Mouse (Mus musculus) heart, embryonic 14.5 days (tissue): ENCODE data around the gene Hcrtr1. TPM values are rescaled to one million over a fixed set of nuclear protein-coding genes. Genes with fewer than 3 reads are reported as not detected.

Source experiments
- ATAC-seq: fragments of 200-750 bp; cut with Nextera tagmentation; 2 replicates; pipeline ENCODE4 v1.8.0; 2017; ENCODE audit warnings: low read depth, moderate TSS enrichment; ENCODE audit not compliant: insufficient number of reproducible peaks, insufficient read depth, low FRiP score
- H3K27ac ChIP-seq, 2 experiments: fragments of 200-500 bp in 1 of 2; fragments of 300-500 bp in 1 of 2; sonication (generic) in 1 of 2; replicated peaks in 1 of 2; 2 replicates each; pipeline ENCODE4 v1.5.1; 2012 to 2014; ENCODE audit warnings: low read depth in 2 of 2, low read length in 2 of 2, control low read depth in 1 of 2, mild to moderate bottlenecking in 1 of 2, mixed read lengths in 1 of 2; ENCODE audit not compliant: control insufficient read depth in 1 of 2, insufficient read depth in 1 of 2
- H3K27me3 ChIP-seq: fragments of 300-500 bp; sonication (generic); 2 replicates; pipeline ENCODE4 v1.6.1; 2014; ENCODE audit warnings: mild to moderate bottlenecking, low read length, control low read depth; ENCODE audit not compliant: control insufficient read depth, insufficient read depth
- H3K36me3 ChIP-seq: fragments of 300-500 bp; sonication (generic); 2 replicates; pipeline ENCODE4 v1.6.1; 2014; ENCODE audit warnings: mild to moderate bottlenecking, control low read depth, low read length, mixed read lengths; ENCODE audit not compliant: control insufficient read depth, insufficient read depth
- H3K4me1 ChIP-seq, 2 experiments: fragments of 200-500 bp in 1 of 2; fragments of 300-500 bp in 1 of 2; sonication (generic) in 1 of 2; 2 replicates each; pipeline ENCODE4 v1.6.1; 2012 to 2014; ENCODE audit warnings: low read length in 2 of 2, control low read depth in 1 of 2, mixed read lengths in 1 of 2; ENCODE audit not compliant: control insufficient read depth in 2 of 2, insufficient read depth in 2 of 2
- H3K4me2 ChIP-seq: fragments of 300-500 bp; sonication (generic); 2 replicates; pipeline ENCODE4 v1.6.1; 2014; ENCODE audit warnings: mild to moderate bottlenecking, low read length
- H3K4me3 ChIP-seq, 2 experiments: fragments of 200-500 bp in 1 of 2; fragments of 300-500 bp in 1 of 2; sonication (generic) in 1 of 2; 2 replicates each; pipeline ENCODE4 v1.5.1; 2012 to 2014; ENCODE audit warnings: low read length in 2 of 2, mild to moderate bottlenecking in 2 of 2, control low read depth in 1 of 2, low read depth in 1 of 2, moderate library complexity in 1 of 2; ENCODE audit not compliant: control insufficient read depth in 1 of 2, insufficient read depth in 1 of 2
- H3K9ac ChIP-seq: fragments of 300-500 bp; sonication (generic); 2 replicates; pipeline ENCODE4 v1.6.1; 2014; ENCODE audit warnings: mild to moderate bottlenecking, low read length
- H3K9me3 ChIP-seq: fragments of 300-500 bp; sonication (generic); 2 replicates; pipeline ENCODE4 v1.6.1; 2016; ENCODE audit warnings: low read length, control low read depth; ENCODE audit not compliant: control insufficient read depth
- WGBS: fragments of 180-500 bp; shearing (Covaris S2); extraction: QIAGEN DNeasy Blood & Tissue Kit; methylation state at CpG from one replicate; pipeline ENCODE4 v1.1.7; 2014; 5-methylcytosine and 5-hydroxymethylcytosine counted together
- polyA plus RNA-seq: library from polyadenylated mRNA; unstranded; fragments of >200 nt; fragmentation: Nextera tagmentation; extraction: Ambion mirVana; gene quantifications from 2 replicates; pipeline ENCODE4 v1.2.1, GENCODE M21; 2014

The Hcrtr1 gene
- polyA plus RNA-seq, 1 experiment from 2014 or later: 0.15 TPM

- H3K9me3 ChIP-seq: no peaks in the 10 kb centered on the region
- H3K4me3 ChIP-seq: no peak overlapping the region
- 0 out of 2 replicates have a peak, but pooled peaks have one; percentile 7 for ATAC-seq
- H3K27ac ChIP-seq: no peak overlapping the region
- H3K4me2 ChIP-seq: no peak overlapping the region
- peaks cover 29% of the 10 kb centered on the region for H3K27me3 ChIP-seq
- no peak overlapping the region for H3K9ac ChIP-seq
- H3K4me1 ChIP-seq: peaks cover 0 to 3% of the 10 kb centered on the region in 2 experiments; a peak in 1 of 4 replicates
- 11% methylated on average over 7 of the region's 7 CpGs for WGBS
- no peaks in the 10 kb centered on the region for H3K36me3 ChIP-seq
Measured at GRCm38 (mm10) chr4:130087293-130087692, 51.9 kb downstream of the Hcrtr1 start.

- Histone ChIP-seq H3K9ac (no peak overlapping the region), H3K9me3 (no peaks in the 10 kb centered on the region), H3K4me3 (no peak overlapping the region), H3K4me2 (no peak overlapping the region), H3K4me1 (peaks cover 12 to 14% of the 10 kb centered on the region in 2 experiments), H3K27me3 (peaks cover 22% of the 10 kb centered on the region), H3K27ac (no peak overlapping the region), H3K36me3 (no peaks in the 10 kb centered on the region)
- 70% methylated on average over 12 of the region's 12 CpGs for WGBS
- no peak for ATAC-seq
Measured at GRCm38 (mm10) chr4:130085246-130085820, 53.8 kb downstream of the Hcrtr1 start.

- H3K27me3 ChIP-seq: peaks cover 22% of the 10 kb centered on the region
- peaks cover 12 to 14% of the 10 kb centered on the region in 2 experiments for H3K4me1 ChIP-seq
- H3K36me3 ChIP-seq: no peaks in the 10 kb centered on the region
- 0 out of 2 replicates have a peak overlapping the region, but pooled peaks have one; percentile 5 for H3K9ac ChIP-seq
- no peak overlapping the region for H3K4me3 ChIP-seq
- ATAC-seq: peak; percentile 29; the same call in 1 of the 2 replicates
- 44% methylated on average over 7 of the region's 7 CpGs for WGBS
- no peak overlapping the region for H3K4me2 ChIP-seq
- peak overlapping the region in 1 of 2 experiments; percentile 24; a peak in 1 of 4 replicates for H3K27ac ChIP-seq
- no peaks in the 10 kb centered on the region for H3K9me3 ChIP-seq
Measured at GRCm38 (mm10) chr4:130084331-130084945, 54.7 kb downstream of the Hcrtr1 start.

- Histone ChIP-seq H3K4me3 (no peak overlapping the region), H3K27ac (no peak overlapping the region), H3K36me3 (no peaks in the 10 kb centered on the region), H3K9ac (no peak overlapping the region), H3K4me1 (peaks cover 12 to 14% of the 10 kb centered on the region in 2 experiments), H3K9me3 (no peaks in the 10 kb centered on the region), H3K4me2 (no peak overlapping the region), H3K27me3 (peaks cover 29% of the 10 kb centered on the region)
- WGBS: 60% methylated on average over 9 of the region's 9 CpGs
- no peak for ATAC-seq
Measured at GRCm38 (mm10) chr4:130082211-130082610, 56.9 kb downstream of the Hcrtr1 start.

- Histone ChIP-seq H3K4me3 (no peak overlapping the region), H3K4me1 (peaks cover 12 to 14% of the 10 kb centered on the region in 2 experiments), H3K36me3 (no peaks in the 10 kb centered on the region), H3K4me2 (no peak overlapping the region), H3K27ac (no peak overlapping the region), H3K9ac (peak overlapping the region; percentile 38; the same call in 1 of the 2 replicates), H3K27me3 (peaks cover 31% of the 10 kb centered on the region), H3K9me3 (no peaks in the 10 kb centered on the region)
- 52% methylated on average over 19 of the region's 19 CpGs for WGBS
- ATAC-seq: no peak
Measured at GRCm38 (mm10) chr4:130081345-130082190, 57.6 kb downstream of the Hcrtr1 start.

Other genes starting within 250 kb of the Hcrtr1 start
- gene Spocd1, start 210.1 kb downstream of the Hcrtr1 start, polyA plus RNA-seq: 0.24 and 0.47 TPM in 2 replicates
- gene Adgrb2, start 154.5 kb downstream of the Hcrtr1 start, polyA plus RNA-seq: 1.7 and 2.6 TPM in 2 replicates
- gene Col16a1, start 91.5 kb downstream of the Hcrtr1 start, polyA plus RNA-seq: 27.9 and 37.1 TPM in 2 replicates
- 67.0 and 68.0 TPM in 2 replicates for gene Pef1, start 36.8 kb downstream of the Hcrtr1 start, polyA plus RNA-seq
- 31.5 and 34.4 TPM in 2 replicates for gene Tinagl1, start 35.8 kb upstream of the Hcrtr1 start, polyA plus RNA-seq
- not detected in 2 replicates for gene Gm853, start 83.0 kb upstream of the Hcrtr1 start, polyA plus RNA-seq
- 6.0 and 7.5 TPM in 2 replicates for gene Serinc2, start 139.8 kb upstream of the Hcrtr1 start, polyA plus RNA-seq
- gene Fabp3, start 169.2 kb upstream of the Hcrtr1 start, polyA plus RNA-seq: 1,549 and 1,575 TPM in 2 replicates
- 0.74 and 1.2 TPM in 2 replicates for gene Gm10570, start 169.3 kb upstream of the Hcrtr1 start, polyA plus RNA-seq
- 47.9 and 50.3 TPM in 2 replicates for gene Zcchc17, start 220.6 kb upstream of the Hcrtr1 start, polyA plus RNA-seq
- 68.2 and 74.5 TPM in 2 replicates for gene Snrnp40, start 220.8 kb upstream of the Hcrtr1 start, polyA plus RNA-seq